Mouse (Mus musculus) brown adipose tissue, adult 24 weeks (tissue): ENCODE measurements around the gene Ccdc40. TPM values are rescaled to one million over a fixed set of nuclear protein-coding genes. Genes with fewer than 3 reads are reported as not detected.
A peak's percentile ranks its signal among the peaks of the same experiment; 100 is the strongest.

ENCODE experiments used
- H3K27ac ChIP-seq: fragments of 200-500 bp; replicated peaks from 2 replicates; pipeline ENCODE4 v1.5.1; 2012; ENCODE audit warnings: low read depth, mild to moderate bottlenecking, low read length
- H3K4me1 ChIP-seq: fragments of 200-500 bp; 2 replicates; pipeline ENCODE4 v1.6.1; 2012; ENCODE audit warnings: low read length, mixed read lengths; ENCODE audit not compliant: control insufficient read depth, insufficient read depth, insufficient read length
- H3K4me3 ChIP-seq: fragments of 200-500 bp; 2 replicates; pipeline ENCODE4 v1.5.1; 2012; ENCODE audit warnings: low read depth, mild to moderate bottlenecking, low read length, moderate library complexity; ENCODE audit not compliant: insufficient read depth
- polyA plus RNA-seq: library from polyadenylated mRNA; stranded (reverse); fragments of >200 nt; gene quantifications from 2 replicates; pipeline ENCODE4 v1.2.4, GENCODE M21; 2012; ENCODE audit not compliant: missing spikeins, insufficient read depth, insufficient read length

The Ccdc40 gene
- polyA plus RNA-seq, 1 experiment = not detected

DNA sequence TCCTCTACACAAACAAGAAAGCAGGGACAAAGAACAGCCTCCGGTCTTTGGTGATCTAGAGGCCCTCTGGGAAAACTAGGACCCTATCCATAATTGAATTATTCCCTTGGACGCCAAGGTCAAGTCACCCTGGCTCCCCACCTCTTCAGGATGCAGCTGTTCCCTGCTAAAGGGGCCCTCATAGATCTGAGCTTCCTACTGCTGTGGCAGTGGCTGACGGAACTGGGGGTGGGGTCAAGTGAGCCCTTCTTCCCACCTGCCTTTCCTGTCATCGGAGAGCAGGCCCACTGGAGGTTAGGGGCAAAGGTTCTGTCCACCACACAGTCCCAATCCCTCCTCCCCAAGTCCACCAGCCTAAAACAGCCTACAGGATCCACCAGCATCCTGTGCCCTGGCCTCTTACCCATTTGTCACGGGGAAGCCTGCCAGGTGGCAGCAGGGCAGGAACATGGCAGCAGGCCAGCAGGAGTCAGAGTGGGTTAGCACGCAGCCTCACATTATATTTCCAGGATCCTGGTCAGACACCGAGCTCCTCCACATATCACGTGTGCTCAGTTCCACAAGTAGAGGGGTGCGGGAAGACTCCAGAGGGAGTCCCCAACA, 12.4 kb upstream of the Ccdc40 start:
- Histone ChIP-seq H3K4me1 (peaks cover 7% of the 10 kb centered on the region), H3K4me3 (no peak overlapping the region), H3K27ac (no peak overlapping the region)

DNA sequence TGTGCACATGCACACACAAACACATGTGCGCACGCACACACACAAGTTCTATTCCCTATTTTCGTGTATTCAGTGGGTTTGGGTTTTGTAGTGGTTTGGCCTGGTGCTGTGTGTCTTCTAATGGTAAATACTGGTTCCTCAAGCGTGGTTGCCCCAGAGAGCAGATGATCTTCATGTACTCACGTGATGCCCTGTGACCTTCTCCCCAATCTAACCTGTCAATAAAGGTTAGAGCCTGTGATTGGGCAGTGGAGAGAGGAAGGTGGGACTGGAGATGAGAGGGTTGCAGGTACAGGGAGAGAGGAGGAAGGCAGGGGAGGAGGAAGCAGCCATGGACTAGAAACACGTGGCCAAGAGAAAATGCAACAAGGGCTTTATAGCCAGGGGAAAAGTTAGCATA, 10.5 kb upstream of the Ccdc40 start:
- Histone ChIP-seq H3K27ac (no peak overlapping the region), H3K4me3 (no peak overlapping the region), H3K4me1 (peaks cover 7% of the 10 kb centered on the region)

GRCm38 (mm10) chr11:119219816-119220465, 8.4 kb upstream of the Ccdc40 start:
- Histone ChIP-seq H3K4me1 (peaks cover 7% of the 10 kb centered on the region), H3K27ac (no peak overlapping the region), H3K4me3 (no peak overlapping the region)

DNA sequence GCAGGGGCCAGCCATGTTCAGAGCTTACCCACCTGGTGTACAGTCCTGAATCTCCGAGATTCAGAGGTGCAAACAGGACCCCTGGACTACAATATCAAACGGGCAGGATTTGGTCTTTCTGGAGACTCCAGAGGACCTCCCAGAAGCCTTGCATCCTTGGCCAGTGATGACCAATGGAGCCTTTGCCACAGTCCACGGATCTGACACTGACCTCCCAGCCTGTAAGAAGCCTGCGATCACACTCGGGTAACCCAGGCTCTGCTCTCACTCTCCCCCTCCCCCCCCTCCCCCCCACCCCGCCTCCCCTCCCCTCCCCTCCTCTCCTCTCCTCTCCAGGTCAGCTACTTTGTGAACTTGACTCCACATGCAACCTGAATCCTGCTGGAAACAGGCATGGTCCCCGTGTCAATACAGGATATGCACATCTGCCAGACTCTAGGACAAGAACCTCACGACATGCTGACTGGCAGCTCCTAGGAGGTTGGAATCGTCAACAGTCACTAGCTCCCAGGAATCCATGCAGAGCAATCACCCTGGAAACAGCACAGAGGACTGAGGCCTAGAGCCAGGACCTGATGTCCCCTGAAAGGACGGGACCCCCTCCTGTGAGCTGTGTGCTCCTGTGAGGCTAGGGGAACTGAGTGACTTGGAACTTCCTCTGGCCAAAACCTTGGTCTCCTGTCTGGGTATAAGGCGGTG, 6.4 kb upstream of the Ccdc40 start:
- Histone ChIP-seq H3K27ac (no peak overlapping the region), H3K4me3 (no peak overlapping the region), H3K4me1 (no peaks in the 10 kb centered on the region)

GRCm38 (mm10) chr11:119223124-119223890, 5.1 kb upstream of the Ccdc40 start:
- Histone ChIP-seq H3K4me1 (no peaks in the 10 kb centered on the region), H3K4me3 (no peak overlapping the region), H3K27ac (no peak overlapping the region)

- no peak overlapping the region for H3K4me3 ChIP-seq
- H3K27ac ChIP-seq = no peak overlapping the region
- H3K4me1 ChIP-seq = 0 out of 2 replicates have a peak, but pooled peaks cover 3% of the 10 kb centered on the region
Measured at GRCm38 (mm10) chr11:119224926-119225325, 3.4 kb upstream of the Ccdc40 start.

DNA sequence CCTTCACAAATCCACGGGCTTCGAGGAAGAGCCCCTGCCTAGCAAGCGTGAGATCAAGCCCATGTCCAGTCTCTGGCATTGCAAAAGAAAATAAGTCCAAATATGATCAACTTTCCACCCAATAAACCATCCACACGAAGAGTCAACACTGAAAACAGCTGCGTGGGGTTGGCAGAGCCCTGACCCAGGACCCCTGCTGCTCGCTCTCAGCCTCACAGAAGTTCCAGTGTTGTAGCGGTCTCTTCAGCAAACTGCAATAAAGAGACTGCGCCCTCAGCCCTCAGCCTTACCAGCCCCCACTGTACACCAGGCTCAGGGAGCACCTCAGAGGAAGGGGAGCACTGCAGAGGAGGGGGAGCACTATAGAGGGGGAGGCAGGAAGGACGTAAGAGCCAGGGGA, 2.7 kb upstream of the Ccdc40 start:
- no peak overlapping the region for H3K4me3 ChIP-seq
- H3K27ac ChIP-seq = no peak overlapping the region
- H3K4me1 ChIP-seq = 0 out of 2 replicates have a peak, but pooled peaks cover 3% of the 10 kb centered on the region

DNA sequence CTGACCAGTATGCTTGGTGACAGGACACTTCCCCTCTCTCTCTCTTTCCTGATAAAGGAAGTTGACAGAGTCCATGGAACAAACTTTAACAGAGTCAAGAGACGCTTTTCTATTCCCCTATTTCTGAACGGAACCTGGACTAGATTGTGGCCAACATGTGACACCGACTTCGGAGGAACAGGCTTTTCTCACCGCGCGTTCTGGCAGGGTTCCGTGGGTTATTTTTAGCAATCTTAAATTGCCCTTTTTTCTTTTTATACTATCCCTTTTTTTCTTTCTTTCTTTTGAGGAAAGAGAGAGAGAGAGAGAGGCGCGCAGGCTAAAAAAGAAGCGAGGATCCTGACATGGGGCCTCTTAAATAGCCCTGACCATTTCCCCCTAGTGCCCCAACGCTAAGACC, 781 bp upstream of the Ccdc40 start:
- Histone ChIP-seq H3K27ac (no peak overlapping the region), H3K4me3 (peak overlapping the region; percentile 71), H3K4me1 (0 out of 2 replicates have a peak, but pooled peaks cover 3% of the 10 kb centered on the region)

GRCm38 (mm10) chr11:119228846-119229626, 664 bp downstream of the Ccdc40 start:
- Histone ChIP-seq H3K27ac (no peak overlapping the region), H3K4me1 (0 out of 2 replicates have a peak, but pooled peaks cover 3% of the 10 kb centered on the region), H3K4me3 (peak overlapping the region; percentile 71)

DNA sequence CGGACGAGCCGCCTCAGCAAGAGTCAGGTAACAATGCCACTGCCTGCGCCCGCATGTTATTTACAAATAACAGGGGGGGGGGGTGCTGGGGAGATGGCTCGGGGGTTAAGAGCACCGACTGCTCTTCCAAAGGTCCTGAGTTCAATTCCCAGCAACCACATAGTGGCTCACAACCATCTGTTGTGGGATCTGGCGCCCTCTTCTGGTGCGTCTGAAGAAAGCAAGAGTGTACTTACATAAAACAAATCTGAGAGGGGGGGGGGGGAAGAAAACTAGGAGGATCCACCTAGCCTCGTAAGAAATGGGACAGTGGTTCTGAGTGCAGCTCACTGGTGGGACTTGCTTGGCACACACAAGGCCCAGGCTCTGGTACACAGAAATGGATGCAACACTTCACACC, 6.4 kb downstream of the Ccdc40 start:
- no peaks in the 10 kb centered on the region for H3K4me1 ChIP-seq
- no peak overlapping the region for H3K27ac ChIP-seq
- no peak overlapping the region for H3K4me3 ChIP-seq

- H3K4me1 ChIP-seq = no peaks in the 10 kb centered on the region
- H3K27ac ChIP-seq = no peak overlapping the region
- H3K4me3 ChIP-seq = no peak overlapping the region
Measured at GRCm38 (mm10) chr11:119235596-119235995, 7.2 kb downstream of the Ccdc40 start.

- Histone ChIP-seq H3K4me3 (no peak overlapping the region), H3K27ac (no peak overlapping the region), H3K4me1 (no peaks in the 10 kb centered on the region)
Measured at GRCm38 (mm10) chr11:119236354-119236753, 8.0 kb downstream of the Ccdc40 start.

- no peak overlapping the region for H3K27ac ChIP-seq
- H3K4me3 ChIP-seq = no peak overlapping the region
- H3K4me1 ChIP-seq = no peaks in the 10 kb centered on the region
Measured at GRCm38 (mm10) chr11:119237007-119237406, 8.6 kb downstream of the Ccdc40 start.

DNA sequence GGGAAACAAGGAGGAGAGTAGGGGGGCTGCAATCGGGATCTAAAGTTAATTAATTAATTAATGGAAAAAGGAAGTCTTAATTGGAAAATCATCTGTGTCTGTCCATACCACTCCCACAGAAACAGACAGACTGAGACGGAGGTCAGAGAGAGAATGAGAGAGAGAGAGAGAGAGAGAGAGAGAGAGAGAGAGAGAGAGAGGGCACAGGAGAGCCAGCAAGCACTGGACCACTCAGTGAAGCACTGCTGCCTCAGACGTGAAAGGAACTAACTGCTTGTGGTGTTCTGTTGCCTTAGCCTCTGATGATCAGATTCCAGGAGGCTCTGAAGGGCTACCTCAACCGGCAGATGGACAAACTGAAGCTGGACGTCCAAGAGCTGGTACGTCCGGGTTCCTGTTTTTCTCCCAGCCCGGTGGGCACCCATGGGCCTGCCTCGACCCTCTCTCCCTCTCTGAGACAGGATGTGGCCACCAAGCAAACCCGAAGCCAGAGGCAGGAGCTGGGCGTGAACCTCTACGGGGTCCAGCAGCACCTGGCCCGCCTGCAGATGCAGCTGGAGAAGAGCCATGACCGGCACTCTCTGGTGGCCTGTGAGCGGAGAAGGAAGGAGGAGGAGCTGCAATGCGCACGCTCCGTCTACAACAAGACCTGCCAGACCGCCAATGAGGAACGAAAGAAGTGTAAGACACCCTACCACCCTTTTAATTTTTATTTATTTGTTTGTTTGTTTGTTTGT, 9.4 kb downstream of the Ccdc40 start:
- Histone ChIP-seq H3K4me1 (no peaks in the 10 kb centered on the region), H3K27ac (no peak overlapping the region), H3K4me3 (peak overlapping the region; percentile 53)
